Mouse (Mus musculus) intestine, embryonic 16.5 days (tissue): ENCODE measurements at regions not wholly inside any gene's neighbourhood (a gene's known extent, or its start where the extent isn't known, plus 50 kb on each side); places are given as distances from the start of the nearest gene placed in this dataset.

Experiments
- ATAC-seq: fragments of 200-750 bp; cut with Nextera tagmentation; 2 replicates; pipeline ENCODE4 v1.8.0; 2017; ENCODE audit warnings: moderate TSS enrichment, moderate library complexity
- H3K27ac ChIP-seq: fragments of 300-500 bp; sonication (generic); 2 replicates; pipeline ENCODE4 v1.5.1; 2014; ENCODE audit warnings: mild to moderate bottlenecking, low read length
- H3K27me3 ChIP-seq: fragments of 300-500 bp; sonication (generic); replicated peaks from 2 replicates; pipeline ENCODE4 v1.6.1; 2014; ENCODE audit warnings: low read length, control low read depth, mixed read lengths; ENCODE audit not compliant: control insufficient read depth, insufficient read depth
- H3K36me3 ChIP-seq: fragments of 300-500 bp; sonication (generic); 2 replicates; pipeline ENCODE4 v1.6.1; 2014; ENCODE audit warnings: low read length, control low read depth; ENCODE audit not compliant: control insufficient read depth, insufficient read depth
- H3K4me1 ChIP-seq: fragments of 300-500 bp; sonication (generic); 2 replicates; pipeline ENCODE4 v1.6.1; 2014; ENCODE audit warnings: low read length, control low read depth, mixed read lengths; ENCODE audit not compliant: control insufficient read depth, insufficient read depth
- H3K4me2 ChIP-seq: fragments of 300-500 bp; sonication (generic); 2 replicates; pipeline ENCODE4 v1.6.1; 2014; ENCODE audit warnings: low read depth, low read length, control low read depth
- H3K4me3 ChIP-seq: fragments of 300-500 bp; sonication (generic); 2 replicates; pipeline ENCODE4 v1.5.1; 2014; ENCODE audit warnings: mild to moderate bottlenecking, low read length
- H3K9ac ChIP-seq: fragments of 300-500 bp; sonication (generic); 2 replicates; pipeline ENCODE4 v1.6.1; 2014; ENCODE audit warnings: low read depth, low read length
- H3K9me3 ChIP-seq: fragments of 300-500 bp; sonication (generic); 2 replicates; pipeline ENCODE4 v1.6.1; 2016; ENCODE audit warnings: low read length, control low read depth; ENCODE audit not compliant: control insufficient read depth
- WGBS: fragments of 180-500 bp; shearing (Covaris S2); extraction: QIAGEN DNeasy Blood & Tissue Kit; methylation state at CpG from one replicate; pipeline ENCODE4 v1.1.7; 2014; 5-methylcytosine and 5-hydroxymethylcytosine counted together

GRCm38 (mm10) chr13:101851329-101851728, 83.3 kb upstream of the Pik3r1 start:
- Histone ChIP-seq H3K27ac (no peak overlapping the region), H3K36me3 (no peaks in the 10 kb centered on the region), H3K4me1 (no peaks in the 10 kb centered on the region), H3K4me2 (no peak overlapping the region), H3K9me3 (no peaks in the 10 kb centered on the region), H3K9ac (no peak overlapping the region), H3K4me3 (no peak overlapping the region), H3K27me3 (no peaks in the 10 kb centered on the region)
- WGBS, result 71% methylated on average over 6 of the region's 6 CpGs
- no peak for ATAC-seq

GRCm38 (mm10) chr13:101852960-101853359, 84.9 kb upstream of the Pik3r1 start:
- WGBS, result 94% methylated on average over 5 of the region's 5 CpGs
- no peak for ATAC-seq
- Histone ChIP-seq H3K4me1 (no peaks in the 10 kb centered on the region), H3K36me3 (no peaks in the 10 kb centered on the region), H3K9ac (no peak overlapping the region), H3K4me3 (no peak overlapping the region), H3K27ac (no peak overlapping the region), H3K27me3 (no peaks in the 10 kb centered on the region), H3K4me2 (no peak overlapping the region), H3K9me3 (no peaks in the 10 kb centered on the region)

- Histone ChIP-seq H3K9ac (no peak overlapping the region), H3K36me3 (no peaks in the 10 kb centered on the region), H3K9me3 (no peaks in the 10 kb centered on the region), H3K27ac (no peak overlapping the region), H3K4me1 (no peaks in the 10 kb centered on the region), H3K4me2 (no peak overlapping the region), H3K27me3 (no peaks in the 10 kb centered on the region), H3K4me3 (no peak overlapping the region)
- ATAC-seq, result no peak; the same call in 1 of the 2 replicates
- WGBS, result 43% methylated on average over 9 of the region's 9 CpGs
Measured at GRCm38 (mm10) chr13:101855141-101855540, 87.1 kb upstream of the Pik3r1 start.

GRCm38 (mm10) chr13:101860704-101861103, 92.7 kb upstream of the Pik3r1 start:
- Histone ChIP-seq H3K27ac (no peak overlapping the region), H3K4me2 (no peak overlapping the region), H3K9ac (no peak overlapping the region), H3K27me3 (0 out of 2 replicates have a peak, but pooled peaks cover 3% of the 10 kb centered on the region), H3K4me1 (no peaks in the 10 kb centered on the region), H3K36me3 (no peaks in the 10 kb centered on the region), H3K4me3 (no peak overlapping the region), H3K9me3 (no peaks in the 10 kb centered on the region)
- no peak for ATAC-seq
- WGBS, result 89% methylated on average over 4 of the region's 4 CpGs

GRCm38 (mm10) chr13:101862011-101862410, 94.0 kb upstream of the Pik3r1 start:
- Histone ChIP-seq H3K36me3 (no peaks in the 10 kb centered on the region), H3K4me3 (no peak overlapping the region), H3K9me3 (no peaks in the 10 kb centered on the region), H3K4me1 (no peaks in the 10 kb centered on the region), H3K27me3 (0 out of 2 replicates have a peak, but pooled peaks cover 3% of the 10 kb centered on the region), H3K4me2 (no peak overlapping the region), H3K27ac (no peak overlapping the region), H3K9ac (no peak overlapping the region)
- WGBS, result 58% methylated on average over 13 of the region's 13 CpGs
- peak; percentile 74 for ATAC-seq

GRCm38 (mm10) chr13:101863015-101863414, 95.0 kb upstream of the Pik3r1 start:
- Histone ChIP-seq H3K9ac (no peak overlapping the region), H3K4me3 (no peak overlapping the region), H3K27ac (no peak overlapping the region), H3K36me3 (no peaks in the 10 kb centered on the region), H3K4me1 (no peaks in the 10 kb centered on the region), H3K9me3 (no peaks in the 10 kb centered on the region), H3K27me3 (0 out of 2 replicates have a peak, but pooled peaks cover 3% of the 10 kb centered on the region), H3K4me2 (no peak overlapping the region)
- 64% methylated on average over 7 of the region's 7 CpGs for WGBS
- peak; percentile 28; the same call in 1 of the 2 replicates for ATAC-seq

- ATAC-seq, result no peak
- Histone ChIP-seq H3K9me3 (no peaks in the 10 kb centered on the region), H3K4me1 (no peaks in the 10 kb centered on the region), H3K27me3 (0 out of 2 replicates have a peak, but pooled peaks cover 3% of the 10 kb centered on the region), H3K4me3 (no peak overlapping the region), H3K27ac (no peak overlapping the region), H3K36me3 (no peaks in the 10 kb centered on the region), H3K4me2 (no peak overlapping the region), H3K9ac (no peak overlapping the region)
- 79% methylated on average over 2 of the region's 2 CpGs for WGBS
Measured at GRCm38 (mm10) chr13:101863602-101864001, 95.6 kb upstream of the Pik3r1 start.

GRCm38 (mm10) chr13:101866843-101867242, 98.8 kb upstream of the Pik3r1 start:
- Histone ChIP-seq H3K36me3 (no peaks in the 10 kb centered on the region), H3K4me2 (no peak overlapping the region), H3K9ac (no peak overlapping the region), H3K4me1 (no peaks in the 10 kb centered on the region), H3K27me3 (0 out of 2 replicates have a peak, but pooled peaks cover 3% of the 10 kb centered on the region), H3K27ac (no peak overlapping the region), H3K9me3 (no peaks in the 10 kb centered on the region), H3K4me3 (no peak overlapping the region)
- 38% methylated on average over 4 of the region's 4 CpGs for WGBS
- ATAC-seq, result no peak

- ATAC-seq, result no peak
- H3K4me1 ChIP-seq, result no peaks in the 10 kb centered on the region
- no peaks in the 10 kb centered on the region for H3K36me3 ChIP-seq
- no peak overlapping the region for H3K4me2 ChIP-seq
- no peaks in the 10 kb centered on the region for H3K9me3 ChIP-seq
- H3K9ac ChIP-seq, result no peak overlapping the region
- H3K27ac ChIP-seq, result no peak overlapping the region
- WGBS, result 94% methylated on average over 4 of the region's 4 CpGs
- no peaks in the 10 kb centered on the region for H3K27me3 ChIP-seq
- no peak overlapping the region for H3K4me3 ChIP-seq
Measured at GRCm38 (mm10) chr13:101874761-101875160, 106.7 kb upstream of the Pik3r1 start.

- Histone ChIP-seq H3K9ac (no peak overlapping the region), H3K4me3 (no peak overlapping the region), H3K27me3 (no peaks in the 10 kb centered on the region), H3K9me3 (no peaks in the 10 kb centered on the region), H3K4me1 (no peaks in the 10 kb centered on the region), H3K4me2 (no peak overlapping the region), H3K27ac (no peak overlapping the region), H3K36me3 (no peaks in the 10 kb centered on the region)
- 81% methylated on average over 2 of the region's 2 CpGs for WGBS
- no peak for ATAC-seq
Measured at GRCm38 (mm10) chr13:101876069-101876468, 108.1 kb upstream of the Pik3r1 start.
